Mouse (Mus musculus) E14TG2a.4 (cell line): ENCODE measurements around the gene P2ry14.

ENCODE experiments used
- CTCF ChIP-seq: conservative IDR thresholded peaks from 2 replicates; pipeline ENCODE4 v1.5.1; 2014; ENCODE audit warnings: low read length
- POU5F1 ChIP-seq: IDR thresholded peaks from 2 replicates; pipeline ENCODE4 v1.6.1; 2014; ENCODE audit warnings: low read length, borderline replicate concordance

GRCm38 (mm10) chr3:59140115-59140514 is 13.3 kb downstream of the P2ry14 start:
- TF ChIP-seq CTCF, result no peak
- no peak for TF ChIP-seq POU5F1
